Mouse (Mus musculus): Measurements from ENCODE around the gene Lrrfip1. TPM values are rescaled to one million over a fixed set of nuclear protein-coding genes. Genes with fewer than 3 reads are reported as not detected.

Lrrfip1 gene
- polyA plus RNA-seq, 1 experiment from 2014 or later = 16.7 TPM

GRCm38 (mm10) chr1:91023960-91024359, 25.4 kb downstream of the Lrrfip1 start:
- ATAC-seq (ENCODE audit: insufficient read depth) = no peak
- Histone ChIP-seq H3K36me3 (replicated peaks) (no peaks in the 10 kb centered on the region), H3K4me3 (replicated peaks) (no peak overlapping the region), H3K27me3 (no peaks in the 10 kb centered on the region), H3K9me3 (replicated peaks) (no peaks in the 10 kb centered on the region), H3K9ac (no peak overlapping the region), H3K27ac (replicated peaks) (no peak overlapping the region), H3K4me1 (replicated peaks) (no peaks in the 10 kb centered on the region), H3K4me2 (no peak overlapping the region)
- 37% methylated on average over 9 of the region's 9 CpGs for WGBS (ENCODE audit: insufficient replicate concordance)

GRCm38 (mm10) chr1:91024464-91024863, 25.9 kb downstream of the Lrrfip1 start:
- H3K4me3 ChIP-seq (replicated peaks) = no peak overlapping the region
- H3K27me3 ChIP-seq = no peaks in the 10 kb centered on the region
- no peak for ATAC-seq (ENCODE audit: insufficient read depth)
- no peaks in the 10 kb centered on the region for H3K4me1 ChIP-seq (replicated peaks)
- no peaks in the 10 kb centered on the region for H3K9me3 ChIP-seq (replicated peaks)
- no peaks in the 10 kb centered on the region for H3K36me3 ChIP-seq (replicated peaks)
- H3K9ac ChIP-seq = no peak overlapping the region
- H3K27ac ChIP-seq (replicated peaks) = no peak overlapping the region
- H3K4me2 ChIP-seq = no peak overlapping the region
- WGBS (ENCODE audit: insufficient replicate concordance) = 66% methylated on average over 3 of the region's 3 CpGs

GRCm38 (mm10) chr1:91026945-91027344, 28.4 kb downstream of the Lrrfip1 start:
- H3K27ac ChIP-seq (replicated peaks) = no peak overlapping the region
- no peaks in the 10 kb centered on the region for H3K9me3 ChIP-seq (replicated peaks)
- 56% methylated on average over 2 of the region's 2 CpGs for WGBS (ENCODE audit: insufficient replicate concordance)
- no peaks in the 10 kb centered on the region for H3K4me1 ChIP-seq (replicated peaks)
- no peak overlapping the region for H3K9ac ChIP-seq
- no peaks in the 10 kb centered on the region for H3K27me3 ChIP-seq
- no peak overlapping the region for H3K4me2 ChIP-seq
- no peak for ATAC-seq (ENCODE audit: insufficient read depth)
- no peak overlapping the region for H3K4me3 ChIP-seq (replicated peaks)
- no peaks in the 10 kb centered on the region for H3K36me3 ChIP-seq (replicated peaks)

- Histone ChIP-seq H3K4me3 (replicated peaks) (no peak overlapping the region), H3K4me1 (replicated peaks) (peaks cover 13% of the 10 kb centered on the region), H3K4me2 (no peak overlapping the region), H3K9me3 (replicated peaks) (no peaks in the 10 kb centered on the region), H3K27ac (replicated peaks) (no peak overlapping the region), H3K27me3 (no peaks in the 10 kb centered on the region), H3K9ac (no peak overlapping the region), H3K36me3 (replicated peaks) (no peaks in the 10 kb centered on the region)
- WGBS (ENCODE audit: insufficient replicate concordance) = 63% methylated on average over 1 of the region's 1 CpGs
- ATAC-seq (ENCODE audit: insufficient read depth) = no peak
Observed at GRCm38 (mm10) chr1:91030383-91030782, 31.8 kb downstream of the Lrrfip1 start.

GRCm38 (mm10) chr1:91031547-91031946, 33.0 kb downstream of the Lrrfip1 start:
- H3K27ac ChIP-seq (replicated peaks) = no peak overlapping the region
- 67% methylated on average over 4 of the region's 4 CpGs for WGBS (ENCODE audit: insufficient replicate concordance)
- H3K4me1 ChIP-seq (replicated peaks) = peaks cover 13% of the 10 kb centered on the region
- no peak for ATAC-seq (ENCODE audit: insufficient read depth)
- H3K4me2 ChIP-seq = no peak overlapping the region
- H3K9me3 ChIP-seq (replicated peaks) = no peaks in the 10 kb centered on the region
- no peak overlapping the region for H3K4me3 ChIP-seq (replicated peaks)
- H3K27me3 ChIP-seq = no peaks in the 10 kb centered on the region
- H3K9ac ChIP-seq = no peak overlapping the region
- no peaks in the 10 kb centered on the region for H3K36me3 ChIP-seq (replicated peaks)

GRCm38 (mm10) chr1:91032393-91032971, 33.9 kb downstream of the Lrrfip1 start:
- ATAC-seq (ENCODE audit: insufficient read depth) = peak; percentile 69
- no peaks in the 10 kb centered on the region for H3K36me3 ChIP-seq (replicated peaks)
- H3K4me2 ChIP-seq = no peak overlapping the region
- H3K4me3 ChIP-seq (replicated peaks) = no peak overlapping the region
- no peak overlapping the region for H3K27ac ChIP-seq (replicated peaks)
- 43% methylated on average over 11 of the region's 11 CpGs for WGBS (ENCODE audit: insufficient replicate concordance)
- H3K27me3 ChIP-seq = no peaks in the 10 kb centered on the region
- H3K9ac ChIP-seq = no peak overlapping the region
- no peaks in the 10 kb centered on the region for H3K9me3 ChIP-seq (replicated peaks)
- H3K4me1 ChIP-seq (replicated peaks) = peaks cover 13% of the 10 kb centered on the region

GRCm38 (mm10) chr1:91034547-91034946, 36.0 kb downstream of the Lrrfip1 start:
- H3K27ac ChIP-seq (replicated peaks) = no peak overlapping the region
- WGBS (ENCODE audit: insufficient replicate concordance) = 18% methylated on average over 3 of the region's 3 CpGs
- H3K4me3 ChIP-seq (replicated peaks) = no peak overlapping the region
- ATAC-seq (ENCODE audit: insufficient read depth) = no peak
- H3K9me3 ChIP-seq (replicated peaks) = no peaks in the 10 kb centered on the region
- peaks cover 13% of the 10 kb centered on the region for H3K4me1 ChIP-seq (replicated peaks)
- H3K27me3 ChIP-seq = no peaks in the 10 kb centered on the region
- no peak overlapping the region for H3K9ac ChIP-seq
- no peak overlapping the region for H3K4me2 ChIP-seq
- no peaks in the 10 kb centered on the region for H3K36me3 ChIP-seq (replicated peaks)

GRCm38 (mm10) chr1:91035266-91035665, 36.7 kb downstream of the Lrrfip1 start:
- H3K36me3 ChIP-seq (replicated peaks) = no peaks in the 10 kb centered on the region
- no peak overlapping the region for H3K4me2 ChIP-seq
- no peak overlapping the region for H3K9ac ChIP-seq
- peaks cover 13% of the 10 kb centered on the region for H3K4me1 ChIP-seq (replicated peaks)
- ATAC-seq (ENCODE audit: insufficient read depth) = no peak
- no peaks in the 10 kb centered on the region for H3K27me3 ChIP-seq
- no peak overlapping the region for H3K4me3 ChIP-seq (replicated peaks)
- H3K9me3 ChIP-seq (replicated peaks) = no peaks in the 10 kb centered on the region
- no peak overlapping the region for H3K27ac ChIP-seq (replicated peaks)
- WGBS (ENCODE audit: insufficient replicate concordance) = 46% methylated on average over 2 of the region's 2 CpGs

- no peaks in the 10 kb centered on the region for H3K9me3 ChIP-seq (replicated peaks)
- no peak overlapping the region for H3K27ac ChIP-seq (replicated peaks)
- no peak overlapping the region for H3K9ac ChIP-seq
- H3K4me3 ChIP-seq (replicated peaks) = no peak overlapping the region
- no peaks in the 10 kb centered on the region for H3K27me3 ChIP-seq
- ATAC-seq (ENCODE audit: insufficient read depth) = no peak
- no peak overlapping the region for H3K4me2 ChIP-seq
- WGBS (ENCODE audit: insufficient replicate concordance) = 42% methylated on average over 4 of the region's 4 CpGs
- H3K4me1 ChIP-seq (replicated peaks) = peaks cover 11% of the 10 kb centered on the region
- H3K36me3 ChIP-seq (replicated peaks) = no peaks in the 10 kb centered on the region
Observed at GRCm38 (mm10) chr1:91037213-91037612, 38.7 kb downstream of the Lrrfip1 start.

- no peaks in the 10 kb centered on the region for H3K36me3 ChIP-seq (replicated peaks)
- no peak overlapping the region for H3K9ac ChIP-seq
- H3K4me2 ChIP-seq = no peak overlapping the region
- no peak for ATAC-seq (ENCODE audit: insufficient read depth)
- WGBS (ENCODE audit: insufficient replicate concordance) = 36% methylated on average over 6 of the region's 6 CpGs
- H3K9me3 ChIP-seq (replicated peaks) = no peaks in the 10 kb centered on the region
- H3K27ac ChIP-seq (replicated peaks) = no peak overlapping the region
- no peak overlapping the region for H3K4me3 ChIP-seq (replicated peaks)
- H3K4me1 ChIP-seq (replicated peaks) = peaks cover 6% of the 10 kb centered on the region
- H3K27me3 ChIP-seq = no peaks in the 10 kb centered on the region
Observed at GRCm38 (mm10) chr1:91038010-91038409, 39.5 kb downstream of the Lrrfip1 start.

GRCm38 (mm10) chr1:91038531-91038930, 40.0 kb downstream of the Lrrfip1 start:
- Histone ChIP-seq H3K36me3 (replicated peaks) (no peaks in the 10 kb centered on the region), H3K4me2 (no peak overlapping the region), H3K9ac (no peak overlapping the region), H3K27me3 (no peaks in the 10 kb centered on the region), H3K9me3 (replicated peaks) (no peaks in the 10 kb centered on the region), H3K4me1 (replicated peaks) (peaks cover 8% of the 10 kb centered on the region), H3K27ac (replicated peaks) (no peak overlapping the region), H3K4me3 (replicated peaks) (no peak overlapping the region)
- WGBS (ENCODE audit: insufficient replicate concordance) = 72% methylated on average over 6 of the region's 6 CpGs
- ATAC-seq (ENCODE audit: insufficient read depth) = no peak

GRCm38 (mm10) chr1:91041605-91042004, 43.1 kb downstream of the Lrrfip1 start:
- H3K27ac ChIP-seq (replicated peaks) = no peak overlapping the region

More at GRCm38 (mm10) chr1:91041605-91042004, 43.1 kb downstream of the Lrrfip1 start:
- WGBS (ENCODE audit: insufficient replicate concordance) = 26% methylated on average over 5 of the region's 5 CpGs
- no peaks in the 10 kb centered on the region for H3K27me3 ChIP-seq
- H3K4me1 ChIP-seq (replicated peaks) = peaks cover 25% of the 10 kb centered on the region
- ATAC-seq (ENCODE audit: insufficient read depth) = peak; percentile 29; the same call in 1 of the 2 replicates
- no peaks in the 10 kb centered on the region for H3K9me3 ChIP-seq (replicated peaks)
- H3K9ac ChIP-seq = no peak overlapping the region
- H3K4me3 ChIP-seq (replicated peaks) = no peak overlapping the region
- H3K4me2 ChIP-seq = no peak overlapping the region
- H3K36me3 ChIP-seq (replicated peaks) = no peaks in the 10 kb centered on the region
